Mouse (Mus musculus) stomach, postnatal 0 days (tissue): ENCODE measurements around the gene Ctnnbl1.

Experiments
- CTCF ChIP-seq: IDR thresholded peaks from 2 replicates; pipeline ENCODE4 v1.5.1; 2016; ENCODE audit warnings: antibody characterized with exemption, low read depth, mild to moderate bottlenecking, moderate library complexity
- EP300 ChIP-seq: optimal IDR thresholded peaks from 2 replicates; pipeline ENCODE3; 2016; ENCODE audit warnings: antibody characterized with exemption

DNA sequence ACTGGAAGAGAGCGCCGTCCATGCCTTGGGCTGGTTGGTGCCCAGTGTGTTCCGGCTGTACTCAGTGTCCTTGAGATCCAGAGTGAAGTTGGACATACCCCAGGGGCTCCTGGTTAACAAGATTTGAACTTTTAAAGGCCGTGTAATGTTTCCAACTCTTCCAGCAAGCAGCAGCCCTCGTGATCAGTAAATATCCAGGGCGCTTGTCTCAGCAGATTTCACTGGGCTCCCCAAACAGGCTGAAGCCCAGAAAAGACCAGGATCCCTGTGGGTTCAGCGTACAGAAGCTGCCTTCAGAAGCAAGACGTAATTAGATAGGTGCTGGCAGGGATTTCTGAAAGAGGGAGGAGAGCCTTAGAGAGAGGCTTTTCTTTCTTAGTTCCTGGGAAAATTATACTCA lies 137.9 kb downstream of the Ctnnbl1 start:
- TF ChIP-seq CTCF: no peak
- no peak for TF ChIP-seq EP300
